Mouse (Mus musculus) midbrain, embryonic 10.5 days (tissue): ENCODE measurements at regions not wholly inside any gene's neighbourhood (a gene's known extent, or its start where the extent isn't known, plus 50 kb on each side); places are given as distances from the start of the nearest gene placed in this dataset.

Source experiments
- DNase-seq: peaks from one replicate; pipeline ENCODE4 v3.0.0-alpha.2; 2017; ENCODE audit warnings: low spot score
- H3K27ac ChIP-seq: fragments of 300-500 bp; sonication (generic); replicated peaks from 2 replicates; pipeline ENCODE4 v1.5.1; 2016; ENCODE audit warnings: mild to moderate bottlenecking
- H3K27me3 ChIP-seq: fragments of 300-500 bp; sonication (generic); 2 replicates; pipeline ENCODE4 v1.6.1; 2016; ENCODE audit warnings: low read depth, mild to moderate bottlenecking; ENCODE audit not compliant: poor library complexity, severe bottlenecking
- H3K36me3 ChIP-seq: fragments of 300-500 bp; sonication (generic); 2 replicates; pipeline ENCODE4 v1.6.1; 2016; ENCODE audit warnings: mild to moderate bottlenecking, moderate library complexity
- H3K4me1 ChIP-seq: fragments of 300-500 bp; sonication (generic); 2 replicates; pipeline ENCODE4 v1.6.1; 2016
- H3K4me3 ChIP-seq: fragments of 300-500 bp; sonication (generic); 2 replicates; pipeline ENCODE4 v1.5.1; 2016; ENCODE audit warnings: mild to moderate bottlenecking, moderate library complexity
- H3K9me3 ChIP-seq: fragments of 300-500 bp; sonication (generic); replicated peaks from 2 replicates; pipeline ENCODE4 v1.6.1; 2016; ENCODE audit warnings: mild to moderate bottlenecking
- WGBS: fragments of 180-500 bp; shearing (Covaris S2); methylation state at CpG from one replicate; pipeline ENCODE4 v1.1.7; 2016; 5-methylcytosine and 5-hydroxymethylcytosine counted together

DNA sequence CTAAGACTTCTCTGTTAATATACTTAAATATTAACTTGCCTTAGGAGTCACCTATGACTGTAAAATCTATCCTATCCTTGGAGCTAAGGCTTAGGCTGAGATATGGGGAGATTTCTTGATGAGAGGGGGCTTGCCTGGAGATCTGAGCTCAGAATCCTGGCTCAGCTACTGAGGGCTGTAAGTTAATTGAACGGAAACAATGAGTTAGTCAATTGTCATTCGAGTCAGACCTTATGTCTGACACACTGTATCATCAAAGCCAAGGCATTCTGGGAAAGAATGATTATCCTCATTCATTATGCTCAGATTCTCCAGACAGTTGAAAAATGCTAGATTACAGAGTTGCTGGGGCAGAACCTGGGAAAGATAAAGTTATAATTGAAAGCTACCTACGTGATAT, 118.5 kb downstream of the Zfp395 start:
- 88% methylated on average over 3 of the region's 3 CpGs for WGBS
- DNase-seq, result no peak
- H3K9me3 ChIP-seq, result no peaks in the 10 kb centered on the region
- H3K27ac ChIP-seq, result no peak overlapping the region
- H3K4me3 ChIP-seq, result no peak overlapping the region
- no peaks in the 10 kb centered on the region for H3K27me3 ChIP-seq
- H3K4me1 ChIP-seq, result peaks cover 28% of the 10 kb centered on the region
- H3K36me3 ChIP-seq, result no peaks in the 10 kb centered on the region

DNA sequence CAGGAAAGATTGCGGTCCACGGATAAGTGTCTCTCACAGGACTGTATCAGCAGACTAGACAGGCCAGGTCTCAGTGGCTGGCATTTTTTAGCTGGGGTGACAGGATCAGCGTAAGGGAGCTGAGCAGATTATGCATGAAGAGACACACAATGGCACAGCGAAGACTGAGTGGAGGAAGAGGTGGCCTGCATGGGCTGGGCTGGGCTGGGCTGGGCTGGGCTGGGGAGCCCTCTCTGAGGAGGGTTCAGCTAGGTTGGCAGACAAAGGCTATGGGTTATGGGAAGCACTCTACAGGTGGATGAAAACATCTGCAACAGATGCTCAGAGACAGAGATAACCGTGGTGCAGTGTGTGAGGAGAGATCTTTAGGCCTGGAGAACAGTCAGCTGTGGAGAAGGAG, 121.6 kb downstream of the Zfp395 start:
- no peaks in the 10 kb centered on the region for H3K27me3 ChIP-seq
- peak overlapping the region; percentile 81 for H3K27ac ChIP-seq
- peak; percentile 15 for DNase-seq
- no peaks in the 10 kb centered on the region for H3K9me3 ChIP-seq
- H3K4me1 ChIP-seq, result peaks cover 32% of the 10 kb centered on the region
- no peaks in the 10 kb centered on the region for H3K36me3 ChIP-seq
- H3K4me3 ChIP-seq, result no peak overlapping the region
- 78% methylated on average over 5 of the region's 5 CpGs for WGBS

DNA sequence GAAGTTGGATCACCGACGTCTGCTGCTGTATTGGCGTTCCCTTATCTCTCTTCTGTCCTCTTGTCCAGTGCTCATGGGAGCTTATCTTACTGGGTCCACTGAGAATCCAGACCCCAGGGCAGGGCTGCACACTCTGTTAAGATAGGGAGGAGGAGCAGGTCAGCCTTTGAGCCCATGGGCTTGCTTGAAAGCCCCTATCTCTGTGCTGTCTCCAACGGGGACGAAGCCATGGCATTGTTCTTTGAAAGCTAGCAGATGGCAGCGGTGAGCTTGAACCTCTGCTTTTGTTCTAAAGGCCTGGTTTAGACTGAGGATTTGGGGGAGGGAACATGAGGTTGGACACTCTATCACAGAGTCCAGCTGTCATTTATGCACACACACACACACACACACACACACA, 122.2 kb downstream of the Zfp395 start:
- H3K4me3 ChIP-seq, result no peak overlapping the region
- peak; percentile 47 for DNase-seq
- H3K4me1 ChIP-seq, result peaks cover 32% of the 10 kb centered on the region
- WGBS, result 41% methylated on average over 6 of the region's 6 CpGs
- no peaks in the 10 kb centered on the region for H3K36me3 ChIP-seq
- peak overlapping the region; percentile 81 for H3K27ac ChIP-seq
- no peaks in the 10 kb centered on the region for H3K9me3 ChIP-seq
- H3K27me3 ChIP-seq, result no peaks in the 10 kb centered on the region
